Mouse (Mus musculus): Measurements from ENCODE around the gene Slc30a2. TPM values are rescaled to one million over a fixed set of nuclear protein-coding genes. Genes with fewer than 3 reads are reported as not detected.
A peak's percentile ranks its signal among the peaks of the same experiment; 100 is the strongest.
"Not testable (repeated sequence)": the region's sequence is repeated elsewhere in the genome, so short reads cannot be mapped to it uniquely, and the experiment has no call there.

Slc30a2 gene
- total RNA-seq (2022): 10 to 100 TPM in 2 of 4 experiments, 1 to 10 TPM in 2; 3.4 to 20.1 (median 11.8) TPM

DNA sequence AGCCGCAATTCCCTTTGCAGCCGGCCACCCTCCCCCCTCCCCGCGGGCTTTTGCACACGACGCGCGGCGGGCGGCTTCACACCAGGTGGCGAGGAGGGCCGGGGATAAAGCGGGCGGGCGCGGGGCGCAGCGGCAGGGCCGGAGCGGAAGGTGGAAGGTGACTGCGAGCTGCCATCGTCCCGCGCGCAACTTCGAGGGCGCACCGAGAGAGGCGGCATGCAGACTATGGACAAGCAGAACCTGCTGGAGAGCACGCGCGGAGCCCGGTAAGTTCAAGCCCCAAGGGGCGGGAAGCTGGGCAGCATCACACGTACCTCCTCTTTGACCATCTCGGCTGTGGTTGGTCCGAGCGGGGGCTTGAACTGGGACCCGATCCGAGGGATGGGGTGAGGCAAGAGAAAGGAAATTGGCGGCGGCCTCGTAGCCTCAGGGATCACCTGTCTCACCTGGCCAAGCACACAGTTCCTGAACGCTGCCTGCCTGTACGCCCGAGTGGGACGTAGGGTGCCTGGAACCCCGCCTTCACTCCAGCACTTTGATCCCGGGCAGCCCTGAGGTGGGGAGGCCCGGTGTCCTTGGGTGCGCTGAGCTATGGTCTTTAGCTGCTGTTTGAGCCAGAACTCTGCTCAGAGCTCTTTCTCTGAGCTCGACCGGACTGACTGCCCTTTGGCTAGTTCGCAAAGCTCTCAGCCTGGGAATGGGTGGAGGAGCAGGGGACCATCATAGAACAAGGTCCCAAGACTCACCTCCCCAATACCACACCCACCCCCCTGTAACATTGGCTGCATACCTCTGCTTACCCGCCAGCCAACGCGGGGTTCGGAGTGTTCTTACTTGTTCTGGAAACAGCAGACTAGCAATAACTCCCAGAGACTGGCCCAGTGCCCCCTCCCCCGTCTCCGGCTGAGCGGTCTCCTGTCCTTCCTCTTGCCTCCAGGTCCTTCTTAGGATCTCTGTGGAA is at the start of gene Slc30a2:
Gene Slc30a2, plus strand, starts transcription at position 111 of the 961 bp plus-strand sequence.
- peak in 1 of 2 experiments; percentile 52 for DNase-seq (ENCODE audit: low spot score in 2 of 2)

DNA sequence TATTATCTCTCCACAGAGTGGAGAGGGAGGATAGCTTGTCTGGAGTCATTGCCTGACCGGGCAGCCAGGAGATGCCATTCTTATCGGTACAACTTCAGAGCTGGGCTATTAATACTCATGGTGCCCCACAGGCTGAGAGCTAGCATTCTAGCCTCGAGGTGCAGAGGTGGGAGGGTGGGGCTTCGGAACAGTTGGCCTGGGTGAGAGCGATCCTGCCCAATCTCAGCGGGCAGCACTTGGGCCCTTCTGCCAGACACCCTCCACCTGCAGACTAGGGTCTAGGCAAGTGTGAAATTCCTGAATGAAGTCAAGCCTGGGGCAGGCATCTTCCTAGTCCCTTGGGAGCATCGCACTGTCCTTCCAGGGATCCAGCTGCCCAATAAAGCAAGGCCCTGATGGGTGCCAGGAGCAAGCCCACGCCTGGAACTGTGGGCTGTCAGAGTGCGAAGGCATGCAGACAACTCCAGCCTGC is 49.3 kb upstream of the Slc30a2 start:
- no peak for DNase-seq (ENCODE audit: low spot score in 2 of 2)

- not testable (repeated sequence) for DNase-seq (ENCODE audit: low spot score in 2 of 2)
Measured at GRCm38 (mm10) chr4:134296096-134296495, 46.9 kb upstream of the Slc30a2 start.

DNA sequence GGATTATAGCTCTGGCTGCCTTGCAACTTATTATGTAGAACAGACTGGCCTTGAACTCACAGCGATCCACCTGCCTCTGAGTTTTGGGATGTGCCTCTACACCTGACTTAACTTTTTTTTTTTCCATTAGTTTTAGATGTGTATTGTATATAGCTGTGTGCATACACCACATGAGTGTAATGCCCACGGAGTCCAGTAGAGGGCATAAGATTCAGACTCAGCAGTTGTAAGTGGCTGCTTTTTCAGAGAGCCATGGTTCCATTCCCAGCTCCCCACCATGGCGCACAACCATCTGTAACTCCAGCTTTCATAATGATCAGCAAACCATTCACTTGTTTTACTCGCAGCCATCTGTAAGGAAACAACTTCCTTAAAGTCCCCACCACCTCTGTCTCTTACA is 46.5 kb upstream of the Slc30a2 start:
- DNase-seq (ENCODE audit: low spot score in 2 of 2): no peak

- no peak for DNase-seq (ENCODE audit: low spot score in 2 of 2)
Measured at GRCm38 (mm10) chr4:134297369-134297768, 45.6 kb upstream of the Slc30a2 start.

DNA sequence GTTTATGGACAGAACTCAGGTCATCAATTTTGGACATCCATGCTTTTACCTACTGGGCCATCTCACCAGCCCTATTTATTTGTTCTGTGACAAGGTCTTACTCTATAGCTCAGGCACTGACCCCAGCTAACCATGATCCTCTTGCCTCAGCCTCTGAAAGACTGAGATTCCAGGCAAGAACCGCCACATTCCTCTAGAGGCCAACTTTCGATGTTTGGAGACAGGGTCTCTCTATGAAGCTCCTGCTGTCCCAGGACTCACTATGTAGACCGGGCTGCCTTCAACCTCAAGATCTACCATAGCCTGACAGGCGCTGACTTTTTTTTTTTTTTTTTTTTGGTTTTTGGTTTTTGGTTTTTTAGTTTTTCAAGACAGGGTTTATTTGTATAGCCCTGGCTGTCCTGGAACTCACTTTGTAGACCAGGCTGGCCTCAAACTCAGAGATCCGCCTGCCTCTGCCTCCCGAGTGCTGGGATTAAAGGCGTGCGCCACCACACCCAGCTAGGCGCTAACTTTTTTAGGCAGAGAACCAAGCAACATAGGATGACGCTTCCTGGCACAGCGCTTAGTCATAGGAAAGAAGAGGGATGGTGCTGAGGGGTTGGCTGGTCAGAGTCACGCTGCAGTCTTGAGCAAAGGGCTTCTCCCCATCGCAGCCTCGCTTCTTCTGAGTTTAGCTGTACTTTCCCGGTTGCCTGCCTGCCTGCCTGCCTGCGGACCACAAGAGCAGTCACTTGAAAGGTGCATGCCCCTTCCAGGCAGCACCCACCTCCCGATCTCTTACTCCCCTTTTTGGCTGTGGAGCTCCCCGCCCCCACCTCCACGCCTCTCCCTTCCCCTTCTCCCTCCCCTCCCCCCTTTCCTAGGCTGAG is 44.1 kb upstream of the Slc30a2 start:
- no peak for DNase-seq (ENCODE audit: low spot score in 2 of 2)

DNA sequence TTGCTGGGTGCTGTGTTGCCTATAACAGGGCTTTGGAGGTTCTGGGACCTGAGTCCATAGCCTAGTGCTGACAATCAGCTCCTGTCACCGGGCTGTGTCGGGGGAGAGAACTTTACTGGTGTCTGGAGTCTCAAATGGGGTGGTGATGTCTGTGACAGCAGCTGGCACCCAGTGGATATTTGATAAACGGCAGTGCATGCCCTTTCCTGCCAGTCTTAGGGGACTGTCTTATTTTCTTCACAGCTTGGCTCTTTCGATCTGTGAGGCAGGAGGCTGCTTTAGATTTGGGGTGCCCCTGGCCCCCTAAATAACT is 43.5 kb upstream of the Slc30a2 start:
- DNase-seq (ENCODE audit: low spot score in 2 of 2): peak in 1 of 2 experiments; percentile 55

GRCm38 (mm10) chr4:134300316-134300715 is 42.7 kb upstream of the Slc30a2 start:
- peak; percentile 90 to 95 for DNase-seq (ENCODE audit: low spot score in 2 of 2)

GRCm38 (mm10) chr4:134302084-134302483 is 40.9 kb upstream of the Slc30a2 start:
- DNase-seq (ENCODE audit: low spot score in 2 of 2): peak in 1 of 2 experiments; percentile 50

DNA sequence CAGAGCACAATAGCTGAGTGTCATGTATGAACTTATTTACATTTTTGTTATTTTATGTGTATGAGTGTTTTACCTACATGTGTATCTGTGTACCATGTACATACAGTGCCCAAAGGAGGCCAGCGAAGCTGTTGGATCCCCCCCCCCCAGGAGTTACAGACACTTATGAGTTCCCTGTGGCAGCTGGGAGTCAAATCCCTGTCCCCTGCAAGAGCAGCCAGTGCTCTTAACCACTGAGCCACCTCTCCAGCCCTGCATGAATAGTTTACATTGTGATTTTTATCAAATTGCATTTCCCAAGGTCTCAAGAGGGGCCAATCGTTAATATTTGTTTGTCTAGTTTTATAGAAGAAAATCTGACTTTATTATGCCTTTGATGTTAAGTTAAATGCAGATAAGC is 36.0 kb upstream of the Slc30a2 start:
- DNase-seq (ENCODE audit: low spot score in 2 of 2): no peak

DNA sequence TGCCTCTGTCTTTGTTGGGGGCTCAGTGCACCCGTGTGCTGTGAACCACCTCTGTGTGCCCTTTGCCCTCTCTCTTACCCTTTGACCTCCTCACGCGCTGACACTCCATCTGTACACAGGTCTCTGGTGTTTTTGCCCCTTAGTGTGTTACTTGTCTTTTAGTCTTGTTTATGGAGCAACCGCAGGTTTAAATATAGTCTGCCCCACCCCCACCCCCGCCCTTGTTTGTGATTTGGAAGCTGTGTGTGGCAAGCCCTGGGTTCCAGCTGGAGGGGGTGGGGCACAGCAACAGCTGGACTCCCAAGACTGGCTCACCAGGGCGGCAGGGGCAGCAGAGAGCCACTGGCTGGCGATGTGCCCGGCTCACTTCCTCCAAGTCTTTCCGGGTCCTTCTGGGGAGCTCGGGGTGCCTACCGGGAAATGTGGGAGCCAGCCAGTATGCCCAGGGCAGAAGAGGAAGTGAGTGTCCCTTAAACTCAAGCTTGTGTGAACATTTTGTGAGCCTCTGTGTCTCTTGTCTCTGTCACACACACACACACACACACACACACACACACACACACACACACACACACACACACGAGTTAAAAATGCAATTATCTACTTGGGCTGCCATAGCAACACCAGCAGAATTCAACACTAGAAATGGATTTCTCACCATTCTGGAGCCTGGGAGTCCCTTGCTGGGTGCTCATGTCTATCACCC is 35.5 kb upstream of the Slc30a2 start:
- DNase-seq (ENCODE audit: low spot score in 2 of 2): peak; percentile 70 to 86

DNA sequence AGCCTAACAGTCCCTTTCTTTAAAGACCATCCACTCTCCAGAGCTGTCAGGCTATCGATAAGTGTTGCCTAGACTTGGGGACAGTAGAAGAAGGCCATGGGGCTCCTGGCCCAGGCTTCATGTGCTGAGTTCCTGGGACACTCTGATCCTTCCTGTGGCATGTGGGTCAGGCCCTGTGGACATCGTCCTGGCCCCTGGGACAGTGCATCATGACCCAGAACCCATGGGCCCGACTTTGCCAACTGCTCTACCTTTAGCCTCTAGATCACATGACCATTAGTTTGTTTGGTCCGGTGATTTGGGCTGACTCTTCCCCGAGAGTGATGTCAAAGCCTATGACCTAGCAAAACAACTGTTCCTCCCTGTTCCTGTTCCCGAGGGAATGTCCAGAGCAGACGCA is 32.9 kb upstream of the Slc30a2 start:
- peak; percentile 47 to 50 for DNase-seq (ENCODE audit: low spot score in 2 of 2)

GRCm38 (mm10) chr4:134310656-134311055 is 32.3 kb upstream of the Slc30a2 start:
- peak; percentile 48 to 62 for DNase-seq (ENCODE audit: low spot score in 2 of 2)

- DNase-seq (ENCODE audit: low spot score in 2 of 2): peak; percentile 40 to 78
Measured at GRCm38 (mm10) chr4:134311784-134312183, 31.2 kb upstream of the Slc30a2 start.

DNA sequence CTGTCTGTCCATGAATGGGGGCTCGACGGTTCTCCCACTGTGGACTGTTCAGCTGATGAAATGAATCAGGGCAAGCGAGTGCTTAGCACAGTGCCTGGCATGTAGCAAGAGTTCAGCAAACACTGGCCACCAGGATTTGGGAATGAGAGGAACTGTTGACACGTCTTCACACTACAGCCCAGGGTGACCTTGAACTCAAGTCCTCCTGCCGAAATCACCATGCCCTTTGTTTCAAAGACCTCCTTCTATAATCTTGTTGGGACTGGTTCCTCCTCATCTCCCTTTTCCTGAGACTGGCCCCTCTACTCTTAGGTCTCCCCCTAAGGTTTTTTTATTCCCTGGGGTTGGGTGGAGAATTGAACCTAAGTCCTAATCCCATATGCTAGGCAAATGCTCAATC is 30.6 kb upstream of the Slc30a2 start:
- no peak for DNase-seq (ENCODE audit: low spot score in 2 of 2)

GRCm38 (mm10) chr4:134312901-134313300 is 30.1 kb upstream of the Slc30a2 start:
- no peak for DNase-seq (ENCODE audit: low spot score in 2 of 2)

- peak; percentile 39 to 54 for DNase-seq (ENCODE audit: low spot score in 2 of 2)
Measured at GRCm38 (mm10) chr4:134314081-134314655, 28.8 kb upstream of the Slc30a2 start.

GRCm38 (mm10) chr4:134314876-134315275 is 28.1 kb upstream of the Slc30a2 start, which contains the start of gene Trim63:
Gene Trim63 (plus strand): TSS chr4:134315120.
- DNase-seq (ENCODE audit: low spot score in 2 of 2): peak; percentile 73 to 82

- DNase-seq (ENCODE audit: low spot score in 2 of 2): no peak
Measured at GRCm38 (mm10) chr4:134315470-134315869, 27.5 kb upstream of the Slc30a2 start.

- peak; percentile 40 to 59 for DNase-seq (ENCODE audit: low spot score in 2 of 2)
Measured at GRCm38 (mm10) chr4:134316390-134316789, 26.6 kb upstream of the Slc30a2 start.

DNA sequence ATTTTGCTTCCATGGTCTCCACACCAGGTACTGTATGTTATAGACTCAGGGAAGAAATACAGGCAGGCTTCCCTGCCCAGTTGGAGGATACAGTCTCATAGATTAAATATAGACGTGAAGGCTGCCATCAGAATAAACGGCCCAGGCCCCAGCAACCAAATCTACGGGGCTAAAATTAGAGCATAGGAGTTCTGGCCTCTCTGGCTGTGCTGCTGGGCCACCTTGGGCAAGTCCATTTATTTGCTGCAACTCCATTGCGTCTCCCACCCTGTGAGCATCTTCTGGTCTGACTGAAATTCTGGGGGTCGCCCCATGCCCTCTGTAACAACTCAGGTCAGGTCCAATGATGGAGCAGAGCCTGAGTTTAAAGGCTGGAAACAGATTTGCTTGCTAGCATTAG is 23.9 kb upstream of the Slc30a2 start:
- peak in 1 of 2 experiments; percentile 41 for DNase-seq (ENCODE audit: low spot score in 2 of 2)
